Comparison of ENCODE assay signal across 8 mouse cellular contexts in genomic region chr7:101092618-101093017, GRCm38 (mm10). TPM values are rescaled to one million over a fixed set of nuclear protein-coding genes. Genes with fewer than 3 reads are reported as not detected.
DNase-seq lines count a peak whose midpoint lies in the region; ATAC-seq and TF ChIP-seq lines count a peak whose summit lies in the region.

Gene Fchsd2, plus strand, starts transcription at chr7:101092863.

- no peak within 1 kb of the TSS for H3K9ac ChIP-seq in lung, embryonic 14.5 days
- H3K9ac ChIP-seq in liver, postnatal 0 days (replicated peaks) = no peak within 1 kb of the TSS; the same call in 1 of the 2 replicates

- H3K4me3 ChIP-seq in lung, embryonic 14.5 days (ENCODE audit: low read depth, low read length) = no peak within 1 kb of the TSS
- no peak within 1 kb of the TSS for H3K4me3 ChIP-seq in brown adipose tissue, adult 24 weeks (ENCODE audit: insufficient read depth, low read depth, low read length)
- no peak within 1 kb of the TSS for H3K4me3 ChIP-seq in liver, postnatal 0 days (ENCODE audit: low read depth, low read length)
- H3K4me3 ChIP-seq in spleen, adult 2 months (ENCODE audit: extremely low read depth, insufficient read depth, insufficient read length) = peak within 1 kb of the TSS; percentile 24; the same call in 1 of the 2 replicates

- no peaks in the 10 kb centered on the region for H3K36me3 ChIP-seq in lung, embryonic 14.5 days (ENCODE audit: insufficient read depth)
- H3K36me3 ChIP-seq in liver, postnatal 0 days (replicated peaks; ENCODE audit: insufficient read depth, low read length) = no peaks in the 10 kb centered on the region
- no peaks in the 10 kb centered on the region for H3K36me3 ChIP-seq in spleen, adult 2 months (ENCODE audit: control insufficient read depth, insufficient read depth, low read length)

- no peak for DNase-seq in lung, embryonic 14.5 days
- DNase-seq in lung, postnatal 10 days = no peak
- no peak for DNase-seq in heart, adult 8-10 months (ENCODE audit: low spot score)
- DNase-seq in layer of hippocampus, adult 11-12 months (ENCODE audit: low spot score) = peak; percentile 55
- peak; percentile 46 for DNase-seq in liver, postnatal 0 days
- peak in 1 of 2 experiments; percentile 66 for DNase-seq in spleen, adult 2 months (ENCODE audit: low read depth in 1 of 2, low spot score in 2 of 2)
- DNase-seq in retina, postnatal 1 day = no peak

- no peaks in the 10 kb centered on the region for H3K9me3 ChIP-seq in lung, embryonic 14.5 days (ENCODE audit: low read depth, low read length)
- H3K9me3 ChIP-seq in liver, postnatal 0 days (ENCODE audit: low read length) = no peaks in the 10 kb centered on the region

- no peak for ATAC-seq in lung, embryonic 14.5 days (ENCODE audit: insufficient read depth)
- ATAC-seq in liver, postnatal 0 days = peak; percentile 15; the same call in 1 of the 2 replicates

- no peak for TF ChIP-seq CTCF in lung, embryonic 14.5 days (IDR thresholded peaks at IDR 0.05; ENCODE audit: low read depth)
- TF ChIP-seq CTCF in liver, postnatal 0 days (IDR thresholded peaks at IDR 0.05; ENCODE audit: low read depth) = no peak
- no peak for TF ChIP-seq CTCF in spleen, adult 2 months (IDR thresholded peaks at IDR 0.05; ENCODE audit: extremely low read depth, insufficient read depth, insufficient read length, insufficient replicate concordance)

- 0 out of 2 replicates have a peak, but pooled peaks cover 3% of the 10 kb centered on the region for H3K4me1 ChIP-seq in lung, embryonic 14.5 days (ENCODE audit: insufficient read depth)
- H3K4me1 ChIP-seq in brown adipose tissue, adult 24 weeks (ENCODE audit: control insufficient read depth, insufficient read depth, insufficient read length, low read length) = peaks cover 11% of the 10 kb centered on the region
- H3K4me1 ChIP-seq in liver, postnatal 0 days (ENCODE audit: insufficient read depth) = peaks cover 17% of the 10 kb centered on the region
- peaks cover 28% of the 10 kb centered on the region; the same call in 1 of the 2 replicates for H3K4me1 ChIP-seq in spleen, adult 2 months (ENCODE audit: control insufficient read depth, insufficient read depth, insufficient read length)

- H3K27ac ChIP-seq in lung, embryonic 14.5 days (ENCODE audit: low read depth) = no peak within 1 kb of the TSS
- peak within 1 kb of the TSS; percentile 10; the same call in 1 of the 2 replicates for H3K27ac ChIP-seq in brown adipose tissue, adult 24 weeks (replicated peaks; ENCODE audit: low read depth, low read length)
- peak within 1 kb of the TSS; percentile 44 for H3K27ac ChIP-seq in liver, postnatal 0 days (ENCODE audit: low read depth)
- H3K27ac ChIP-seq in spleen, adult 2 months (ENCODE audit: insufficient read depth, low read length) = peak within 1 kb of the TSS; percentile 93

- no peak within 1 kb of the TSS for H3K4me2 ChIP-seq in lung, embryonic 14.5 days
- no peak within 1 kb of the TSS for H3K4me2 ChIP-seq in liver, postnatal 0 days (ENCODE audit: low read depth, low read length)

- TF ChIP-seq EP300 in liver, postnatal 0 days (IDR thresholded peaks at IDR 0.05; ENCODE audit: low read depth) = no peak

- no peak for TF ChIP-seq POLR2A in spleen, adult 2 months (IDR thresholded peaks at IDR 0.05; ENCODE audit: low read depth, low read length)

- H3K27me3 ChIP-seq in lung, embryonic 14.5 days (ENCODE audit: insufficient read depth, low read length) = no peaks in the 10 kb centered on the region
- H3K27me3 ChIP-seq in liver, postnatal 0 days (ENCODE audit: insufficient read depth, low read length) = no peaks in the 10 kb centered on the region
- H3K27me3 ChIP-seq in spleen, adult 2 months (ENCODE audit: control insufficient read depth, insufficient read depth, low read length) = no peaks in the 10 kb centered on the region

- whole genome bisulfite sequencing in lung, embryonic 14.5 days = 50% methylated on average over 7 of the region's 7 CpGs
- WGBS in liver, postnatal 0 days (ENCODE audit: insufficient replicate concordance) = 26% methylated on average over 7 of the region's 7 CpGs
- WGBS in spleen, adult 2 months = under 1% methylated on average over 7 of the region's 7 CpGs

RNA-seq across cellular contexts. Expression of gene Fchsd2, which starts in this region (rescaled TPM):
- polyA plus RNA-seq in lung, embryonic 14.5 days (2014; fragmentation: Nextera tagmentation; extraction: Ambion mirVana) = 23.6 and 23.8 TPM in 2 replicates
- 4.8 and 8.8 TPM in 2 replicates for polyA plus RNA-seq in brown adipose tissue, adult 24 weeks (2012; ENCODE audit: insufficient read depth, insufficient read length, missing spikeins)
- total RNA-seq in heart, adult 8-10 months (2022) = 10 to 100 TPM; 17.2 to 23.8 (median 19.1) TPM
- polyA plus RNA-seq in liver, postnatal 0 days (2015; fragmentation: Nextera tagmentation; extraction: Ambion mirVana) = 7.4 and 7.8 TPM in 2 replicates
- 20.2 and 21.5 TPM in 2 replicates for polyA plus RNA-seq in spleen, adult 2 months (2012; rRNA removed)

Comparison
In these comparisons a context has a peak if more than half of its experiments do, and no peak if none do; other contexts are left out.
1. DNase-seq: peak in layer of hippocampus, adult 11-12 months (single experiment) and liver, postnatal 0 days (single experiment); none in lung, embryonic 14.5 days (single experiment), lung, postnatal 10 days (single experiment), heart, adult 8-10 months (single experiment) and retina, postnatal 1 day (single experiment).